Mouse (Mus musculus) MN1 (cell line): ENCODE measurements at regions not wholly inside any gene's neighbourhood (a gene's known extent, or its start where the extent isn't known, plus 50 kb on each side); places are given as distances from the start of the nearest gene placed in this dataset.

Experiments
- DNase-seq: peaks from one replicate; pipeline ENCODE4 v3.0.0-alpha.2; 2016; ENCODE audit warnings: low spot score

DNA sequence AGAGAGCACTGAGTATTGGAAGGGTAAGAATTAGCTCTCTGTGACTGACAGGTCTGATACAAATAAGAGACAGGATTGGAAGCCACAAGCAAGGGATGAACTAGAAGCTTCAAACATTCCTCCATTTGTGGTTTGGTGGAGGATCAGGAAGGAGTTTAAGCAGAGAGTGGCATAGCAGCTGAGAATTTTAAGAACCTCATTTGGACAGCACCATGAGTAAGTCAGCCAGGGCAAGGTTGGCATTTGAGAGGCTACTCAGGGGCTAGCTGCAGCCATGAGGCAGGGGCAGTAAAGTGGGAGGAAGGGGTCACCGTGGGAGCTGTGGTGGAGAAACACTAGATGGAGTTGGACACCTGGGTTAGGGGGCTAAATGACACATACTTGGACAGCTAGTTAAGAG is 56.2 kb upstream of the Kif2a start:
- DNase-seq, result no peak

DNA sequence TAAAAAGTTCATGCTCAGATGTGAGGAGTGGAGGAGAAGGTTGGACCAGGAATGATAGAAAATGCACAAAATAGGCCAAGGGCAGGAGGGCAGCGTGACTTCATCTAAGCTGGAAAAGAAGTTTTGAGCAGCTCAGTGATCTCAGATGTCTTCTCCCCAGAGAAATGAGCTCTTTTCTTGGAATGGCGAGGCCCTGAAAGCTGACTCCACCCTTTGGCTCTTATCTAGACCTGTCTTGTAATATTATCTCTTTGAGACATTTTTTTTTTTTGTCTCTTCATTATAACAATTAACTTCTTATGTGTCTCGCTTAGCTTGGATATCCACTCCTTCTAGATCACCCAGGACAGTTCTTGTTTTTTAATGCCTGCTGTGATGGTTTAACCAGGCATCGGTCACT is 53.0 kb upstream of the Kif2a start:
- no peak for DNase-seq

DNA sequence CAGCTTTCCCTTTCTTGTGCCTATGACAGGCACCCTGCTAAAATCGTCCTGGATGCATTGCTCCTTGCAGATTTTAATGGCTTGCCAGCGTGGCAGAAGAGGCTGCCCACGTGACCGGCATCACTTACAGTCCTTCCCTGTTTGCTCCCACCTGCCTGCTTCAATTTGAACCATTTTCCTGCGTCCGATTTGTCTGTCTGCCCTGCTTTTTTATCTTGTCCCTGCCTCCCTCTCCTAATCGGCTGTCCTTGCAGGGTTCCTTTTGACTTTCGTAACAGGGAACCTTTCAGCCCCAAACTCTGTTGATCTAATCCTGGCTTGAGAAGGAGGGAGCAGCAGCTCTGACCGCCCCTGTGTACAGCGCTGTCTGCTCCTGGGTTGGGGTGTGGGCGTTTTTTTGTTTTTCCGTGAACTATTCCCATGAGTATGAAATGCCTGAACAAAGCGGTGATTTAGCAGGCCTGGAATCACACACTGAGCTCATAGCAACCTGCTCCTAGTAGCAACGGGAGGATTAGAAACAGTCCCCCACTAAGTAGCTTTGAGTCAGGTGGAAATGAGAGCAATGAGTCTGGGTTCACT is 51.2 kb upstream of the Kif2a start:
- no peak for DNase-seq

DNA sequence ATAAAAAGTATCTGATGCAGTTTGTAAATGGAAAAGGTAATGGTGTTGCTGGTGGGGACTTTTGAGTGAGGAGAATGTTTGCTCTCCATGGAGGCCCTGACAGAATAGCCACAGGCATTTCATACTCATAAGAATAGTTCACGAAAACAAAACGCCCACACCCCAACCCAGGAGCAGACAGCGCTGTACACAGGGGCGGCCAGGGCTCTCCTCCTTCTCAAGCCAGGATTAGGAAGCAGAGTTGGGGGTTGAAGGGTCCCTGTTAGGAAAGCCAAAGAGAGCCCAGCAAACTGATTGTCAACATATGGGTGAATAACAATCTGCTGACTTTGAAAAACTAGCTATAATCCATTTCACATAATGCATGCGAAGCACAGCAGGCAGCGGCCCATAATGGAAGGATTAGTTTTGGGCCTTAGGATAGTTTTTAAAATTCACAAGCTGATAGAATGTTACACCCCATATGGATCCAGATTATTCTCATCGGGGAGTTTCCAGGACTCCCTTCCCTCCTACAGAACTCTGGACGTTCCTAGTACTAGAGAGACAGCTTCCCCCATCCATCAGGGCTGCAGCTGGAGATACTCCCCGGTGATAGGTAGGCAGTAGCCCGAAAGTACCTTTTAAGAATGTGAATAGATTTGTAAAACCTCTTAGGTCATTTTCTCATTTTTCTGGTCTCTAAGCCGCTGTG is 50.6 kb upstream of the Kif2a start:
- DNase-seq, result no peak
